Mouse (Mus musculus): ENCODE measurements around the gene Nup37. TPM values are rescaled to one million over a fixed set of nuclear protein-coding genes. Genes with fewer than 3 reads are reported as not detected.

Nup37 gene
- 59.1 and 66.3 TPM in 2 replicates for polyA plus RNA-seq (2015; fragmentation: Nextera tagmentation; extraction: Ambion mirVana)

DNA sequence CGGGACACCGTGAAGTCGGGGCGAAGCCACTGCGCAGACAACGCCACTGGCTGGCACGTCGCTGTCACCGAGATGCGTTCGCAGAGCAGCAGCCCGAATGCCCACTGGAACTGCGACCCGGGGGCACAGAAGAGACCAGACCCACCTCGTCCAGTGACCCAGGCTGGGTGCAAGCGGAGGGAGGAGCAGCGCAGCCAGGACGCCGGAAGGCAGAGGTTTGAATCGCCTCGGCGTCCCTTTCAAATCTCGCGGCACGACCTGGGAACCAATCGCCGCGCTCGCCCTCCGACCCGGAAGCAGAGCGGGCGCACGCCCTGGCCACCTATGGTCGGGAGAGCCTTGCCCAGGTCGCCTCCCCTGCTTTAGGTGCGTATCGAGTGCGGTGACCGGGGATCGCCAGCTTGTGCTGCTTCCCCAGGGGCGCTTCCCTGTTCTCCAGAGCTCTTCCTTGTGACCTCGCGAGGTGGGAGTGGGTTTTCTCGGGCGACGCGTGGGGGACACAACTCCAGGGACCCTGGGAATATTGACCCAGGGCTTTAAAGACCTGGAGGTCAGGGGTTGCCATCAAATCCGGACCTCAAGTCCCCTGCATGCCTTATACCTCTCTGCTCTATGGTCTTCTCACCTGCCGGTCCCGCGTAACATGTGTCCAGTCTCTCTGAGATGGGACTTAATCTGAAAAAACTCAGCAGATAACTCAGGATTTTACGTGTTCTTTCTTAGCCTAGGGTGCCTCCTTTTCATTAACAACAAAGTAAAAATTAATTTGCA is at the start of gene Nup37, which contains the start of gene Parpbp:
Gene Nup37, plus strand, starts transcription at position 286 of the 771 bp plus-strand sequence.
Gene Parpbp, minus strand, starts transcription at position 235 of the 771 bp plus-strand sequence.
- H3K9me3 ChIP-seq (ENCODE audit: control insufficient read depth, low read length): no peaks in the 10 kb centered on the region
- peak within 1 kb of the TSS; percentile 33 for H3K27ac ChIP-seq (ENCODE audit: low read length)

GRCm38 (mm10) chr10:88106169-88106568 is 40.6 kb upstream of the Nup37 start:
- ATAC-seq: no peak
- no peak overlapping the region for H3K27ac ChIP-seq (ENCODE audit: low read length)
- no peaks in the 10 kb centered on the region for H3K27me3 ChIP-seq (replicated peaks; ENCODE audit: control insufficient read depth, insufficient read depth, low read length)
- WGBS: 87% methylated on average over 2 of the region's 2 CpGs
- no peak overlapping the region for H3K4me3 ChIP-seq (ENCODE audit: low read length)
- no peaks in the 10 kb centered on the region for H3K9me3 ChIP-seq (ENCODE audit: control insufficient read depth, low read length)
- no peaks in the 10 kb centered on the region for H3K36me3 ChIP-seq (ENCODE audit: control insufficient read depth, insufficient read depth, low read length)
- H3K9ac ChIP-seq (ENCODE audit: low read depth, low read length): no peak overlapping the region
- H3K4me1 ChIP-seq (ENCODE audit: control insufficient read depth, insufficient read depth, low read length): no peaks in the 10 kb centered on the region
- H3K4me2 ChIP-seq (ENCODE audit: low read depth, low read length): no peak overlapping the region

More for the DNA sequence above, at the start of gene Nup37, which contains the start of gene Parpbp:
- no peaks in the 10 kb centered on the region for H3K36me3 ChIP-seq (ENCODE audit: control insufficient read depth, insufficient read depth, low read length)
- peaks cover 14% of the 10 kb centered on the region for H3K4me1 ChIP-seq (ENCODE audit: control insufficient read depth, insufficient read depth, low read length)
- peak; percentile 99 for ATAC-seq
- WGBS: under 1% methylated on average over 53 of the region's 53 CpGs
- peak within 1 kb of the TSS; percentile 64 for H3K4me3 ChIP-seq (ENCODE audit: low read length)
- no peaks in the 10 kb centered on the region for H3K27me3 ChIP-seq (replicated peaks; ENCODE audit: control insufficient read depth, insufficient read depth, low read length)
- H3K4me2 ChIP-seq (ENCODE audit: low read depth, low read length): peak within 1 kb of the TSS; percentile 81
- H3K9ac ChIP-seq (ENCODE audit: low read depth, low read length): peak within 1 kb of the TSS; percentile 80

- Histone ChIP-seq H3K27ac (ENCODE audit: low read length) (no peak overlapping the region), H3K27me3 (replicated peaks; ENCODE audit: control insufficient read depth, insufficient read depth, low read length) (no peaks in the 10 kb centered on the region), H3K9me3 (ENCODE audit: control insufficient read depth, low read length) (no peaks in the 10 kb centered on the region), H3K36me3 (ENCODE audit: control insufficient read depth, insufficient read depth, low read length) (peaks cover 2% of the 10 kb centered on the region; the same call in 1 of the 2 replicates), H3K9ac (ENCODE audit: low read depth, low read length) (no peak overlapping the region), H3K4me2 (ENCODE audit: low read depth, low read length) (no peak overlapping the region), H3K4me1 (ENCODE audit: control insufficient read depth, insufficient read depth, low read length) (no peaks in the 10 kb centered on the region), H3K4me3 (ENCODE audit: low read length) (no peak overlapping the region)
- no peak for ATAC-seq
- 90% methylated on average over 2 of the region's 2 CpGs for WGBS
Measured at GRCm38 (mm10) chr10:88113290-88113689, 33.5 kb upstream of the Nup37 start.

DNA sequence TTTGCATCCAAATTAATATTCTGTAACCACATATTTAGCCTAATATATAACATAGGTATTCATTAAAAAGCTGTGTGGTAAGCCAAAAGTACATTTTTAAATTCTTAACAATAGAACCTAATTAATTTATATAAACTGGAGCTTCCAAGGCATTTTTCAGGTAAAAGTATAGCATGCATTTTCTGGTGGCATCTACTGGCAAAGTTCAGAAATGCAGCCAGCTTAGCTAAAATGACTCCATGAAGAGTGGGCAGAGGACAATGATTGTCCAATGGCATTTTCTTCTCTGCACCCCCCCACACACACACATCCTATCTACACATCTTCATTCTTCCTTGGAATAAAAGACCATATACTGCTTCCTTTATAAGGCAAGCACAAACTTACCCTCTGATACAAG is 27.1 kb upstream of the Nup37 start:
- Histone ChIP-seq H3K27me3 (replicated peaks; ENCODE audit: control insufficient read depth, insufficient read depth, low read length) (no peaks in the 10 kb centered on the region), H3K9ac (ENCODE audit: low read depth, low read length) (no peak overlapping the region), H3K27ac (ENCODE audit: low read length) (no peak overlapping the region), H3K9me3 (ENCODE audit: control insufficient read depth, low read length) (no peaks in the 10 kb centered on the region), H3K4me2 (ENCODE audit: low read depth, low read length) (no peak overlapping the region), H3K36me3 (ENCODE audit: control insufficient read depth, insufficient read depth, low read length) (0 out of 2 replicates have a peak, but pooled peaks cover 2% of the 10 kb centered on the region), H3K4me3 (ENCODE audit: low read length) (no peak overlapping the region), H3K4me1 (ENCODE audit: control insufficient read depth, insufficient read depth, low read length) (no peaks in the 10 kb centered on the region)
- no peak for ATAC-seq

DNA sequence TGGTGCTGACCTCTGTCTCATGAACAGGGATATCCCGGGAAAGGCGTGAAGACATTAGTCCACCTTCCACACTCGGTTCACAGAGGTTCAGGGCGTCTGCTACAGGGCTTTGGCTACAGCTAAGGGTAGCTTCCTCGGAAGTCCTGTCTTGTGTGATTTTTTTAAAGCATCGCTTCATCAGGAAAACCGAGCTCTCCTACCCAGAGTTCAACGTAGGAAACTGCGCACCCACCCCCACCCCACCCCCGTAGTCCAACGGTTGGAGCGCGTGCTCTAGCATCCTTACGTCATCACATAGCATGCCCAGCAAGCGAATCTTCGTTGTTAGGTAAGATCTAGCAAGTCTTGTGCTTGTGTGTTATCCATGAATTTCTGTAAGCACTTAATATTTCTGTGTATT is 11.2 kb upstream of the Nup37 start:
- no peaks in the 10 kb centered on the region for H3K9me3 ChIP-seq (ENCODE audit: control insufficient read depth, low read length)
- H3K36me3 ChIP-seq (ENCODE audit: control insufficient read depth, insufficient read depth, low read length): no peaks in the 10 kb centered on the region
- no peak overlapping the region for H3K9ac ChIP-seq (ENCODE audit: low read depth, low read length)
- 96% methylated on average over 16 of the region's 16 CpGs for WGBS
- no peak overlapping the region for H3K27ac ChIP-seq (ENCODE audit: low read length)
- H3K4me1 ChIP-seq (ENCODE audit: control insufficient read depth, insufficient read depth, low read length): no peaks in the 10 kb centered on the region
- no peak overlapping the region for H3K4me3 ChIP-seq (ENCODE audit: low read length)
- ATAC-seq: no peak
- no peaks in the 10 kb centered on the region for H3K27me3 ChIP-seq (replicated peaks; ENCODE audit: control insufficient read depth, insufficient read depth, low read length)
- H3K4me2 ChIP-seq (ENCODE audit: low read depth, low read length): no peak overlapping the region

- H3K27me3 ChIP-seq (replicated peaks; ENCODE audit: control insufficient read depth, insufficient read depth, low read length): no peaks in the 10 kb centered on the region
- H3K9ac ChIP-seq (ENCODE audit: low read depth, low read length): peak overlapping the region; percentile 80
- ATAC-seq: no peak; the same call in 1 of the 2 replicates
- peaks cover 14% of the 10 kb centered on the region for H3K4me1 ChIP-seq (ENCODE audit: control insufficient read depth, insufficient read depth, low read length)
- H3K27ac ChIP-seq (ENCODE audit: low read length): peak overlapping the region; percentile 33
- H3K9me3 ChIP-seq (ENCODE audit: control insufficient read depth, low read length): no peaks in the 10 kb centered on the region
- H3K4me3 ChIP-seq (ENCODE audit: low read length): peak overlapping the region; percentile 64
- WGBS: 16% methylated on average over 7 of the region's 7 CpGs
- H3K36me3 ChIP-seq (ENCODE audit: control insufficient read depth, insufficient read depth, low read length): no peaks in the 10 kb centered on the region
- peak overlapping the region; percentile 81 for H3K4me2 ChIP-seq (ENCODE audit: low read depth, low read length)
Measured at GRCm38 (mm10) chr10:88146187-88146586, 605 bp upstream of the Nup37 start.

GRCm38 (mm10) chr10:88150381-88150780 is 3.6 kb downstream of the Nup37 start:
- H3K4me3 ChIP-seq (ENCODE audit: low read length): no peak overlapping the region
- no peaks in the 10 kb centered on the region for H3K27me3 ChIP-seq (replicated peaks; ENCODE audit: control insufficient read depth, insufficient read depth, low read length)
- no peak overlapping the region for H3K9ac ChIP-seq (ENCODE audit: low read depth, low read length)
- 87% methylated on average over 4 of the region's 4 CpGs for WGBS
- peaks cover 14% of the 10 kb centered on the region for H3K36me3 ChIP-seq (ENCODE audit: control insufficient read depth, insufficient read depth, low read length)
- ATAC-seq: no peak
- peaks cover 10% of the 10 kb centered on the region for H3K4me1 ChIP-seq (ENCODE audit: control insufficient read depth, insufficient read depth, low read length)
- H3K4me2 ChIP-seq (ENCODE audit: low read depth, low read length): no peak overlapping the region
- no peaks in the 10 kb centered on the region for H3K9me3 ChIP-seq (ENCODE audit: control insufficient read depth, low read length)
- no peak overlapping the region for H3K27ac ChIP-seq (ENCODE audit: low read length)

DNA sequence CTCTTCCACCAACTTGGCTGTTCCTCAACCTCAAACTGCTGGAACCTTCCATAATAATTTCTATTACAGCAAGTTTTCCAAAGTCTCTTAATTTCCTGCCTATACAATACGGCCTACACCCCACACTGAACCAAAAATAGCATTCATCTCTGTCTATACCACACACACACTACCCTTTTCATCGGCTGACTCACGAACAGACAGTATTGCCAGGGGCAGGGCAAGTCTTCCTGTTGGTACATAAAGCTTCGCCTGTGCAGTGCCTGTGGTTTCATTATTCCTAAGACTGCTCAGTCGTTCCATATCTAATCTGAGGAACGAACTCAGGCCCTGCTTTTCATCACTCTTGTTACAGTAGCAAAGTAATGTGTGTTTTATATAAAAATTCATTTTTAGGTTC is 4.9 kb downstream of the Nup37 start:
- Histone ChIP-seq H3K27me3 (replicated peaks; ENCODE audit: control insufficient read depth, insufficient read depth, low read length) (no peaks in the 10 kb centered on the region), H3K4me1 (ENCODE audit: control insufficient read depth, insufficient read depth, low read length) (no peaks in the 10 kb centered on the region), H3K27ac (ENCODE audit: low read length) (no peak overlapping the region), H3K36me3 (ENCODE audit: control insufficient read depth, insufficient read depth, low read length) (peaks cover 14% of the 10 kb centered on the region), H3K4me3 (ENCODE audit: low read length) (no peak overlapping the region), H3K9me3 (ENCODE audit: control insufficient read depth, low read length) (no peaks in the 10 kb centered on the region), H3K4me2 (ENCODE audit: low read depth, low read length) (no peak overlapping the region), H3K9ac (ENCODE audit: low read depth, low read length) (no peak overlapping the region)
- WGBS: 85% methylated on average over 6 of the region's 6 CpGs
- ATAC-seq: no peak

- Histone ChIP-seq H3K27me3 (replicated peaks; ENCODE audit: control insufficient read depth, insufficient read depth, low read length) (no peaks in the 10 kb centered on the region), H3K9ac (ENCODE audit: low read depth, low read length) (no peak overlapping the region), H3K4me1 (ENCODE audit: control insufficient read depth, insufficient read depth, low read length) (no peaks in the 10 kb centered on the region), H3K4me3 (ENCODE audit: low read length) (no peak overlapping the region), H3K9me3 (ENCODE audit: control insufficient read depth, low read length) (no peaks in the 10 kb centered on the region), H3K27ac (ENCODE audit: low read length) (no peak overlapping the region), H3K36me3 (ENCODE audit: control insufficient read depth, insufficient read depth, low read length) (no peaks in the 10 kb centered on the region), H3K4me2 (ENCODE audit: low read depth, low read length) (no peak overlapping the region)
- no peak for ATAC-seq
- WGBS: 80% methylated on average over 2 of the region's 2 CpGs
Measured at GRCm38 (mm10) chr10:88162096-88162495, 15.3 kb downstream of the Nup37 start.
